Mouse (Mus musculus): Measurements from ENCODE around the gene Apoa2.

DNA sequence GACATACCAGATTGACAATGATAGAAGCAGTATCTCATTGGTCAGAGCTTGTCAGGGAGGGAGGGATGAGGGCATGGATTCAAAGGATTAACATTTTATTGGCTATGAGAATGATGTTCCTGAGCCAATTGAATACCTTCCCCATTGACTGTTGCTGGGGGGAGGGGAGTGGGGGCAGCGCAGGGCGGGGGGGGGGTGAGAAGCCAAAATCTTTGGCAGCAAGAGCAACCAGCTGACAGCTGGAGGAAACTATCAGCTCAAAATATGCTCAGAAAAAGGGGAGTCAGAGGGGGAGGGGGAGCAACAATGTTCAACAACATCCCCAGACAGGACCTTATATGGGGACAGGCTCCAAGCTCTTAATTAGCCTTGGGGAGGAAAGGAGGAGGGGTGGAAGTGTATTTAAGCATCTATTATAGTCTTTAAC lies 38.3 kb downstream of the Apoa2 start:
- TF ChIP-seq CTCF (IDR thresholded peaks at IDR 0.05; ENCODE audit: borderline replicate concordance, insufficient read depth, low read length), result no peak
- TF ChIP-seq POLR2A (IDR thresholded peaks at IDR 0.05; ENCODE audit: low read depth, low read length), result no peak

All from embryonic fibroblast, embryonic 13.5 days (primary cell).